Mouse (Mus musculus) liver, embryonic 14.5 days (tissue): ENCODE measurements around the gene Parvb. TPM values are rescaled to one million over a fixed set of nuclear protein-coding genes. Genes with fewer than 3 reads are reported as not detected.
"Not testable (repeated sequence)": the region's sequence is repeated elsewhere in the genome, so short reads cannot be mapped to it uniquely, and the experiment has no call there.

Experiments used
- ATAC-seq: fragments of 200-750 bp; cut with Nextera tagmentation; 2 replicates; pipeline ENCODE4 v1.8.0; 2017; ENCODE audit warnings: moderate number of reproducible peaks, mild to moderate bottlenecking, moderate library complexity; ENCODE audit not compliant: insufficient read depth
- DNase-seq, 3 experiments: peaks; one replicate each; pipeline ENCODE4 v3.0.0-alpha.2; 2012 to 2013; ENCODE audit warnings: low read depth in 3 of 3, low spot score in 3 of 3
- H3K27ac ChIP-seq: fragments of 300-500 bp; sonication (generic); 2 replicates; pipeline ENCODE4 v1.5.1; 2014; ENCODE audit warnings: moderate library complexity, mild to moderate bottlenecking, control low read depth, inconsistent platforms
- H3K27me3 ChIP-seq: fragments of 300-500 bp; sonication (generic); 2 replicates; pipeline ENCODE4 v1.6.1; 2014; ENCODE audit warnings: mild to moderate bottlenecking, low read length, moderate library complexity; ENCODE audit not compliant: control insufficient read depth, insufficient read depth
- H3K36me3 ChIP-seq: fragments of 300-500 bp; sonication (generic); replicated peaks from 2 replicates; pipeline ENCODE4 v1.6.1; 2014; ENCODE audit warnings: low read depth; ENCODE audit not compliant: control insufficient read depth, insufficient read depth
- H3K4me1 ChIP-seq, 2 experiments: fragments of 200-500 bp in 1 of 2; fragments of 300-500 bp in 1 of 2; sonication (generic) in 1 of 2; replicated peaks; 2 replicates each; pipeline ENCODE4 v1.6.1; 2012 to 2014; ENCODE audit warnings: antibody characterized with exemption in 1 of 2, inconsistent platforms in 1 of 2, low read length in 1 of 2; ENCODE audit not compliant: control insufficient read depth in 2 of 2, insufficient read depth in 2 of 2
- H3K4me2 ChIP-seq: fragments of 300-500 bp; sonication (generic); 2 replicates; pipeline ENCODE4 v1.6.1; 2014; ENCODE audit warnings: low read depth, mild to moderate bottlenecking, control low read depth, moderate library complexity
- H3K4me3 ChIP-seq, 2 experiments: fragments of 200-500 bp in 1 of 2; fragments of 300-500 bp in 1 of 2; sonication (generic) in 1 of 2; 2 replicates each; pipeline ENCODE4 v1.5.1; 2012 to 2014; ENCODE audit warnings: low read depth in 2 of 2, low read length in 2 of 2, mild to moderate bottlenecking in 2 of 2, control low read depth in 1 of 2, inconsistent platforms in 1 of 2, moderate library complexity in 1 of 2; ENCODE audit not compliant: insufficient read depth in 1 of 2
- H3K9ac ChIP-seq: fragments of 300-500 bp; sonication (generic); replicated peaks from 2 replicates; pipeline ENCODE4 v1.6.1; 2014; ENCODE audit warnings: mild to moderate bottlenecking, control low read depth, moderate library complexity
- H3K9me3 ChIP-seq: fragments of 300-500 bp; sonication (generic); 2 replicates; pipeline ENCODE4 v1.6.1; 2016; ENCODE audit warnings: low read length, mixed read lengths; ENCODE audit not compliant: control insufficient read depth
- CTCF ChIP-seq: IDR thresholded peaks from 2 replicates; pipeline ENCODE4 v1.5.1; 2016; ENCODE audit warnings: antibody characterized with exemption, low read depth, control low read depth
- EP300 ChIP-seq: IDR thresholded peaks from 2 replicates; pipeline ENCODE4 v1.6.1; 2016; ENCODE audit warnings: antibody characterized with exemption, low read depth
- WGBS: fragments of 180-500 bp; shearing (Covaris S2); extraction: QIAGEN DNeasy Blood & Tissue Kit; methylation state at CpG from one replicate; pipeline ENCODE4 v1.1.7; 2014; ENCODE audit not compliant: insufficient replicate concordance; 5-methylcytosine and 5-hydroxymethylcytosine counted together
- polyA plus RNA-seq, 2 experiments: library from polyadenylated mRNA; depleted of rRNA in 1 of 2; stranded (reverse) in 1 of 2; unstranded in 1 of 2; fragments of >200 nt; fragmentation: Nextera tagmentation in 1 of 2; extraction: Ambion mirVana in 1 of 2; gene quantifications; 2 replicates each; pipeline versions ENCODE4 v1.2.1 to v1.2.3; 2012 to 2014

The Parvb gene
- polyA plus RNA-seq, 2 experiments, result 7.3 to 22.6 TPM

DNA sequence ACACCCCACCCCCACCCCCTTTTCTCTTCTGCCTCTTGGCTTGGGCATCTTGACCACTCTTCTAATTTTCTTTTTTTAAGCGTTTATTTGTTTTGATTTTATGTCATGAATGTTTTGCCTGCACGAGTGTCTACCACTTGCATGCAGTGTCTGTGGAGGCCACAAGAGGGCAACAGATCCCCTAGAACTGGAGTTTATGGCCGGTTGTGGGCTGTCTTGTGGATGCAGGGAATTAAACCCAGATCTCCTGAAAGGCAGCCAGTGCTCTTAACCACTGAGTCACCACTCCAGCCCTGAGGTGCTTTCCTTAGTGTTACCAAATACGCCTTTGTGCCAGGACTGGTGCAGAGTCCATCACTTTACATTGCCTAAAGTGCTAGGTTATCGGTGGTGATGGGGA is 52.2 kb downstream of the Parvb start:
- no peak overlapping the region for H3K27ac ChIP-seq
- TF ChIP-seq CTCF, result peak; percentile 83
- TF ChIP-seq EP300, result no peak
- no peak for ATAC-seq
- no peaks in the 10 kb centered on the region for H3K27me3 ChIP-seq
- H3K9ac ChIP-seq, result no peak overlapping the region
- WGBS, result 50% methylated on average over 5 of the region's 5 CpGs
- no peaks in the 10 kb centered on the region for H3K4me1 ChIP-seq
- H3K9me3 ChIP-seq, result no peaks in the 10 kb centered on the region
- no peaks in the 10 kb centered on the region for H3K36me3 ChIP-seq
- no peak overlapping the region for H3K4me2 ChIP-seq
- H3K4me3 ChIP-seq, result no peak overlapping the region
- DNase-seq, result peak in 1 of 3 experiments; percentile 20

DNA sequence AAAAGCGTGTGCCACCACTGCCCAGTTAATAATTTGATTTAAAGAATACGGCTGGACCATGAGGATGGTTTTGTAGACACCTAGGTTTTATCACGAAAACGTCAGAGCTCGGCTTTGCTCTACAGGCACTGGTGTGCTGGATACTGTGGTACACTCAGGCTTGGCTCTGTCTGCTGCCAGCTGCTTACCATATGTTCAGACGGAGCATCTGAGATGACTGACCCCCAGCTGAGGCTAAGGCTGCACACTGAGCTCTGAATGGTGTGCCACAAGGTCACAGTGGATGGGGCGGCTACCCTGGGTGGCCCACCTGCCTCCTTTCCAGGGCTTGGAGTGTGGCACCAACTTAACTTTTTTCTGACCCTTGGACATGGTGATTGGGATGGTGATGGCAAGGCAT is 53.6 kb downstream of the Parvb start:
- Histone ChIP-seq H3K27me3 (no peaks in the 10 kb centered on the region), H3K4me2 (no peak overlapping the region), H3K4me1 (no peaks in the 10 kb centered on the region), H3K9me3 (no peaks in the 10 kb centered on the region), H3K36me3 (no peaks in the 10 kb centered on the region), H3K27ac (no peak overlapping the region), H3K4me3 (no peak overlapping the region), H3K9ac (no peak overlapping the region)
- no peak for ATAC-seq
- TF ChIP-seq CTCF (no peak), EP300 (no peak)
- WGBS, result 75% methylated on average over 7 of the region's 7 CpGs
- no peak for DNase-seq

DNA sequence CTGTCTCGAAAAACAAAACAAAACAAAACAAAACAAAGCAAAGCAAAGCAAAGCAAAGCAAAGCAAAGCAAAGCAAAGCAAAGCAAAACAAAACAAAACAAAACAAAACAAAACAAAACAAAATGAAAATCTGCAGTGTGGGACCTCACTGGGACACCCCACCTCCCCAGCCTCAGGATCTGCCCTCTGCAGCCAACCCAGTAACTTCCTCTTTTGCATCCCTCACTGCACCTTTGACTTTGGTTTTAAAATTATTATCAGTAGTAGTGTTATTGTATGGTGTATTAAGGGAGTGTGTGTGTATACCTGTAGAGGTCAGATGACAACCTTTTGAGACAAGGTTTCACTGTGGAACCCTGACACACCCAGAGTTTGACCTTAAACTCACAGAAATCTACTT is 57.1 kb downstream of the Parvb start:
- 71% methylated on average over 1 of the region's 1 CpGs for WGBS
- DNase-seq, H3K9ac ChIP-seq, H3K27me3 ChIP-seq, H3K36me3 ChIP-seq, ATAC-seq, H3K4me2 ChIP-seq, H3K9me3 ChIP-seq, H3K27ac ChIP-seq, H3K4me1 ChIP-seq, H3K4me3 ChIP-seq: not testable (repeated sequence)

DNA sequence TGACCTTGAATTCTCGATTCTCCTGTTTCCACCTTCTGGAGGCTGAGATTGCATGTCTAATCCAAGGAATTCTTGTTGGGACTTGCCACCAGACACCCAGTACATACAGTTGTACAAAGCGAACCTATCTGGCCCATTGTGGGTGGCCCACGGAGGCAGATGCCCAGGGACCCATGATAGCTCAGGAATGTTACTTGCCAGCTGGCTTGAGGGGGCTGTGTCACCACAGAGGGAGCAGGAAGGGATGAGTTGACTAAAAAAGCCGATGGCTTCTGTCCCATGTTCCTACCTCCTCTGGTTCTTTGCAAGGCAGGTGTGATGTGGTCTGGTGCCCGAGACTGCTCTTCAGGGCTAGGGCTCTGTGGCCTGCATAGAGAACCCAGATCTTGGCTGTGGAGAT is 59.3 kb downstream of the Parvb start:
- no peak for DNase-seq
- no peak overlapping the region for H3K4me2 ChIP-seq
- TF ChIP-seq CTCF, result no peak
- no peak for TF ChIP-seq EP300
- H3K9me3 ChIP-seq, result no peaks in the 10 kb centered on the region
- no peaks in the 10 kb centered on the region for H3K4me1 ChIP-seq
- H3K36me3 ChIP-seq, result no peaks in the 10 kb centered on the region
- no peak overlapping the region for H3K4me3 ChIP-seq
- no peak overlapping the region for H3K27ac ChIP-seq
- H3K9ac ChIP-seq, result no peak overlapping the region
- no peak for ATAC-seq
- 78% methylated on average over 5 of the region's 5 CpGs for WGBS
- H3K27me3 ChIP-seq, result no peaks in the 10 kb centered on the region

DNA sequence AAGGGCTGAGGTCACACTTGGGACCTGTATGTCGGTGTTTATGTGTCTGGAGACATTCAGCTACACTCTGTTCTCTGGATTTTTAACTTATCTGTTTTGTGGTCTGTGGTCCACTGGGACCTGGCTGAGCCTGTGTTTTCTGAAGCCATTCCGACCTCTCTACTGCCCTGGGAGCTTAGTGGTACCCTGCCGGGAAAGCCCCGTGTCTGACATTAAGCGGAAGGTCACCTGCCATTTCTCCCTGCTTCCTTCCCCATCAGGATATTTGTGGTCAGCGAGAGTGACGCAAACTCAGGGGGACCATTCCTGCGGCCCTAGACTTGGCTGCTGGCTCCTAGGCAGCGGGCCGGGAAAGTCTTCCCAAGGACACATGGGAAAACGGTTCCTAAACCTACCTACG is 61.7 kb downstream of the Parvb start:
- 45% methylated on average over 12 of the region's 12 CpGs for WGBS
- ATAC-seq (no peak), DNase-seq (no peak)
- no peaks in the 10 kb centered on the region for H3K27me3 ChIP-seq
- no peak overlapping the region for H3K4me2 ChIP-seq
- H3K36me3 ChIP-seq, result no peaks in the 10 kb centered on the region
- TF ChIP-seq EP300 (no peak), CTCF (no peak)
- H3K27ac ChIP-seq, result no peak overlapping the region
- no peaks in the 10 kb centered on the region for H3K4me1 ChIP-seq
- no peak overlapping the region for H3K9ac ChIP-seq
- no peaks in the 10 kb centered on the region for H3K9me3 ChIP-seq
- no peak overlapping the region for H3K4me3 ChIP-seq

DNA sequence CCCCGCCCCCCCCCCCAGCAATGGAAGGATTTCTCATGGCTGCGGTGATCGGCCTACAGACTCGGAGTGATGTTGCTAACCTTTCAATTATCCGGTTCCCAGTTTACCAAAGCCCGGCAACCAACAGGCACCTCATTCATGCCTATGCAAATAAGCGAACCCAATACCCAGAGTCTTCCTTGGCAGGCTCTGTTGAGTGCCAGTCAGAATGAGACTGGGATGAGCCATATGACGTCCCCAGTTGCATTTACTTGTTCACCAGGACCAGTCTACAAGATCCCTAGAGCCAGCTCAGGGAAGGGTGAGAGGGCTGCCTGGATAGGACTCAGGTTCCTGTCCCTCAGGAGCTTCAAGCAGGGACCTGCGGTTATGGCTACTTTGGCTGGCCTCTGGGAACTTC is 62.5 kb downstream of the Parvb start:
- H3K4me1 ChIP-seq, result no peaks in the 10 kb centered on the region
- no peaks in the 10 kb centered on the region for H3K9me3 ChIP-seq
- no peak for TF ChIP-seq EP300
- DNase-seq (no peak), ATAC-seq (no peak)
- no peaks in the 10 kb centered on the region for H3K36me3 ChIP-seq
- H3K27ac ChIP-seq, result no peak overlapping the region
- H3K27me3 ChIP-seq, result no peaks in the 10 kb centered on the region
- no peak overlapping the region for H3K4me2 ChIP-seq
- H3K9ac ChIP-seq, result no peak overlapping the region
- WGBS, result 85% methylated on average over 8 of the region's 9 CpGs
- no peak overlapping the region for H3K4me3 ChIP-seq
